Mouse (Mus musculus): Measurements from ENCODE around the gene Naa16.

Gene Naa16

DNA sequence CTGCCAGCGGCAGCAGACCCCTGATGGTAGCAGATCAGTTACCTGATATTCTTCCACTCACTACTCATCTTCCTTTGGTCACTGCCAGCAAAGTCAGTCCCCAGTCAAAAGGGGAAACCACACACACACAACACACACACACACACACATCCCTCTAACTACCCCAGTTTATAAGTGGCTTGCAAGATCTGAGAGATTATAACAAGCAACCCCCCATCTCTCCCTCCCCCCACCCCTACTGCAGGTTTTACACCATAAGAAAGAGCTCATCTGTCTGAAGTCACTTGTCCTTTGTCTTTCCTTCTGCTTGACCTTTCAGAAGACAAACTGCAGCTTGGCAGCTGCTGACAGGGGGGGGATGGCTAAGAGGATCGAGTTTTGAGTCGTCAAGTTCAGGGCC is 115.1 kb downstream of the Naa16 start:
- DNase-seq (ENCODE audit: low read depth, low spot score): peak; percentile 50
